Mouse (Mus musculus) telencephalon, adult 2 months (tissue): ENCODE results near the gene Dynlt1a.
"Not testable (repeated sequence)": the region's sequence is repeated elsewhere in the genome, so short reads cannot be mapped to it uniquely, and the experiment has no call there.

ENCODE experiments used
- DNase-seq: peaks from one replicate; pipeline ENCODE4 v3.0.0-alpha.2; 2011; ENCODE audit warnings: low read depth, low spot score

The Dynlt1a gene

GRCm38 (mm10) chr17:6317339-6317985 lies at the start of gene Dynlt1a:
TSS of gene Dynlt1a (minus strand) at chr17:6317500.
- not testable (repeated sequence) for DNase-seq

- DNase-seq: not testable (repeated sequence)
Observed at GRCm38 (mm10) chr17:6355256-6355655, 38.0 kb upstream of the Dynlt1a start.

GRCm38 (mm10) chr17:6342606-6343294 lies 25.4 kb upstream of the Dynlt1a start:
- DNase-seq: not testable (repeated sequence)

GRCm38 (mm10) chr17:6328997-6329396 lies 11.7 kb upstream of the Dynlt1a start:
- DNase-seq: not testable (repeated sequence)

- DNase-seq: not testable (repeated sequence)
Observed at GRCm38 (mm10) chr17:6327554-6327953, 10.3 kb upstream of the Dynlt1a start.

- DNase-seq: not testable (repeated sequence)
Observed at GRCm38 (mm10) chr17:6325543-6325942, 8.2 kb upstream of the Dynlt1a start.

- DNase-seq: not testable (repeated sequence)
Observed at GRCm38 (mm10) chr17:6325021-6325420, 7.7 kb upstream of the Dynlt1a start.

- DNase-seq: not testable (repeated sequence)
Observed at GRCm38 (mm10) chr17:6321778-6322101, 4.4 kb upstream of the Dynlt1a start.

GRCm38 (mm10) chr17:6321081-6321777 lies 3.9 kb upstream of the Dynlt1a start:
- not testable (repeated sequence) for DNase-seq

GRCm38 (mm10) chr17:6316379-6317126 lies 747 bp downstream of the Dynlt1a start:
- DNase-seq: not testable (repeated sequence)

GRCm38 (mm10) chr17:6315706-6316105 lies 1.6 kb downstream of the Dynlt1a start:
- not testable (repeated sequence) for DNase-seq

GRCm38 (mm10) chr17:6314493-6314892 lies 2.8 kb downstream of the Dynlt1a start:
- not testable (repeated sequence) for DNase-seq

GRCm38 (mm10) chr17:6312755-6313154 lies 4.5 kb downstream of the Dynlt1a start:
- not testable (repeated sequence) for DNase-seq

GRCm38 (mm10) chr17:6311716-6312115 lies 5.6 kb downstream of the Dynlt1a start:
- DNase-seq: not testable (repeated sequence)

- DNase-seq: not testable (repeated sequence)
Observed at GRCm38 (mm10) chr17:6306503-6306902, 10.8 kb downstream of the Dynlt1a start.

GRCm38 (mm10) chr17:6305656-6306270 lies 11.5 kb downstream of the Dynlt1a start:
- DNase-seq: not testable (repeated sequence)

GRCm38 (mm10) chr17:6304891-6305290 lies 12.4 kb downstream of the Dynlt1a start:
- DNase-seq: not testable (repeated sequence)

GRCm38 (mm10) chr17:6300190-6300863 lies 17.0 kb downstream of the Dynlt1a start:
- not testable (repeated sequence) for DNase-seq

GRCm38 (mm10) chr17:6297060-6297795 lies 20.1 kb downstream of the Dynlt1a start:
- not testable (repeated sequence) for DNase-seq

GRCm38 (mm10) chr17:6293882-6294281 lies 23.4 kb downstream of the Dynlt1a start:
- DNase-seq: not testable (repeated sequence)
